Mouse (Mus musculus) CD8-positive naive resting alpha-beta T cell, adult 2 months (primary cell): Measurements from ENCODE around the gene Stpg3.
A peak's percentile ranks its signal among the peaks of the same experiment; 100 is the strongest.

Source experiments
- DNase-seq, 2 experiments: peaks; one replicate each; pipeline ENCODE4 v3.0.0; 2022; ENCODE audit warnings: low read depth in 2 of 2, low spot score in 2 of 2

Gene Stpg3

GRCm38 (mm10) chr2:25237522-25237921 lies 23.1 kb upstream of the Stpg3 start:
- no peak for DNase-seq

- no peak for DNase-seq
Observed at GRCm38 (mm10) chr2:25236614-25237013, 22.2 kb upstream of the Stpg3 start, which contains the start of gene Rnf224. Gene Rnf224, minus strand, starts transcription at chr2:25236787.

- no peak for DNase-seq
Observed at GRCm38 (mm10) chr2:25234551-25235220, 20.2 kb upstream of the Stpg3 start.

- no peak for DNase-seq
Observed at GRCm38 (mm10) chr2:25234050-25234449, 19.6 kb upstream of the Stpg3 start, which contains the start of gene Slc34a3. Gene Slc34a3, minus strand, starts transcription at chr2:25234364.

GRCm38 (mm10) chr2:25233421-25233820 lies 19.0 kb upstream of the Stpg3 start:
- no peak for DNase-seq

- no peak for DNase-seq
Observed at GRCm38 (mm10) chr2:25231038-25231437, 16.6 kb upstream of the Stpg3 start.

GRCm38 (mm10) chr2:25230581-25230980 lies 16.1 kb upstream of the Stpg3 start:
- DNase-seq, result no peak

GRCm38 (mm10) chr2:25229582-25229981 lies 15.1 kb upstream of the Stpg3 start:
- no peak for DNase-seq

- no peak for DNase-seq
Observed at GRCm38 (mm10) chr2:25228995-25229530, 14.6 kb upstream of the Stpg3 start.

- peak; percentile 79 to 87 for DNase-seq
Observed at GRCm38 (mm10) chr2:25228431-25228889, 14.0 kb upstream of the Stpg3 start.

- DNase-seq, result no peak
Observed at GRCm38 (mm10) chr2:25227406-25227805, 13.0 kb upstream of the Stpg3 start.

GRCm38 (mm10) chr2:25226864-25227263 lies 12.4 kb upstream of the Stpg3 start:
- DNase-seq, result no peak

GRCm38 (mm10) chr2:25225811-25226379 lies 11.5 kb upstream of the Stpg3 start:
- no peak for DNase-seq

- peak; percentile 97 to 99 for DNase-seq
Observed at GRCm38 (mm10) chr2:25224766-25225752, 10.6 kb upstream of the Stpg3 start.

- no peak for DNase-seq
Observed at GRCm38 (mm10) chr2:25224492-25224765, 10.0 kb upstream of the Stpg3 start, which contains the start of gene Tubb4b. Gene Tubb4b, minus strand, starts transcription at chr2:25224702.

- DNase-seq, result peak in 1 of 2 experiments; percentile 59
Observed at GRCm38 (mm10) chr2:25223681-25224491, 9.4 kb upstream of the Stpg3 start.

GRCm38 (mm10) chr2:25221331-25221772 lies 6.9 kb upstream of the Stpg3 start:
- DNase-seq, result no peak

- no peak for DNase-seq
Observed at GRCm38 (mm10) chr2:25218445-25218844, 4.0 kb upstream of the Stpg3 start, which contains the start of gene Fam166a. Gene Fam166a, plus strand, starts transcription at chr2:25218745.

- no peak for DNase-seq
Observed at GRCm38 (mm10) chr2:25217666-25218065, 3.2 kb upstream of the Stpg3 start.

GRCm38 (mm10) chr2:25213266-25213865 lies 1.1 kb downstream of the Stpg3 start:
- DNase-seq, result no peak
